Mouse (Mus musculus): ENCODE measurements around the gene Pyroxd2. TPM values are rescaled to one million over a fixed set of nuclear protein-coding genes. Genes with fewer than 3 reads are reported as not detected.
"Not testable (repeated sequence)": the region's sequence is repeated elsewhere in the genome, so short reads cannot be mapped to it uniquely, and the experiment has no call there.

The Pyroxd2 gene
- polyA plus RNA-seq, 1 experiment from 2014 or later, result 5.4 TPM

GRCm38 (mm10) chr19:42689321-42689720 lies 63.3 kb downstream of the Pyroxd2 start:
- WGBS, result 68% methylated on average over 11 of the region's 11 CpGs
- no peak overlapping the region for H3K4me2 ChIP-seq (ENCODE audit: low read depth, low read length)
- ATAC-seq (ENCODE audit: insufficient read depth, low FRiP score), result no peak
- no peaks in the 10 kb centered on the region for H3K36me3 ChIP-seq (ENCODE audit: control insufficient read depth, insufficient read depth, low read length)
- H3K27me3 ChIP-seq (ENCODE audit: control insufficient read depth, insufficient read depth, low read length), result no peaks in the 10 kb centered on the region
- no peaks in the 10 kb centered on the region for H3K4me1 ChIP-seq (ENCODE audit: control insufficient read depth, insufficient read depth, low read length)
- no peaks in the 10 kb centered on the region for H3K9me3 ChIP-seq (replicated peaks; ENCODE audit: control insufficient read depth, low read length)
- no peak overlapping the region for H3K27ac ChIP-seq (ENCODE audit: low read length)
- H3K4me3 ChIP-seq (replicated peaks; ENCODE audit: low read length), result no peak overlapping the region
- H3K9ac ChIP-seq (ENCODE audit: low read length), result no peak overlapping the region

- WGBS, result 59% methylated on average over 2 of the region's 2 CpGs
- H3K27ac ChIP-seq (ENCODE audit: low read length); ATAC-seq (ENCODE audit: insufficient read depth, low FRiP score); H3K27me3 ChIP-seq (ENCODE audit: control insufficient read depth, insufficient read depth, low read length); H3K9ac ChIP-seq (ENCODE audit: low read length); H3K36me3 ChIP-seq (ENCODE audit: control insufficient read depth, insufficient read depth, low read length); H3K4me3 ChIP-seq (replicated peaks; ENCODE audit: low read length); H3K4me2 ChIP-seq (ENCODE audit: low read depth, low read length); H3K4me1 ChIP-seq (ENCODE audit: control insufficient read depth, insufficient read depth, low read length); H3K9me3 ChIP-seq (replicated peaks; ENCODE audit: control insufficient read depth, low read length): not testable (repeated sequence)
These were observed 69.8 kb downstream of the Pyroxd2 start for GRCm38 (mm10) chr19:42682776-42683175.

GRCm38 (mm10) chr19:42678191-42678590 lies 74.4 kb downstream of the Pyroxd2 start:
- H3K27ac ChIP-seq (ENCODE audit: low read length), result no peak overlapping the region
- 49% methylated on average over 10 of the region's 10 CpGs for WGBS

DNA sequence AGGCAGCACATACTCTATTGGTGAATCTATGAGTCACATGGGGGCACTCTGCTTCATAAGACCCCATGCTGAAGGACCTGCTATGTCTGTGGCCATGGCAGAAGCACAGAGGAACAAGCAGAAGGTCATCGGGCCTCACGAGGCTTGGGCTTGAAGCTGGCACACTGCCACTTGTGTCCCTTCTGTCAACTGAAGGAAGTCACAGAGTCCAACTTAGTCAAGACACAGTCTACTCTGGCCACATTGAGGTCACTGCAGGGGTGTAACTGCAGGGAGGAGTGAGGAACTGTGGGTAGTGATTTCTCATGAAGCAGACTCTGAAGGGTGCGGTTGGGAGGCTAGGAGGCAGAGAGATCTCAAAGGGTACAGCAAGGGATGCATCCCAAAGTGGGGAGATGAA lies 75.1 kb downstream of the Pyroxd2 start:
- Histone ChIP-seq H3K27ac (ENCODE audit: low read length) (no peak overlapping the region), H3K4me3 (replicated peaks; ENCODE audit: low read length) (no peak overlapping the region), H3K36me3 (ENCODE audit: control insufficient read depth, insufficient read depth, low read length) (no peaks in the 10 kb centered on the region), H3K9me3 (replicated peaks; ENCODE audit: control insufficient read depth, low read length) (no peaks in the 10 kb centered on the region), H3K4me2 (ENCODE audit: low read depth, low read length) (no peak overlapping the region), H3K4me1 (ENCODE audit: control insufficient read depth, insufficient read depth, low read length) (no peaks in the 10 kb centered on the region), H3K27me3 (ENCODE audit: control insufficient read depth, insufficient read depth, low read length) (no peaks in the 10 kb centered on the region), H3K9ac (ENCODE audit: low read length) (no peak overlapping the region)
- 83% methylated on average over 3 of the region's 3 CpGs for WGBS
- no peak for ATAC-seq (ENCODE audit: insufficient read depth, low FRiP score)

More at GRCm38 (mm10) chr19:42678191-42678590, 74.4 kb downstream of the Pyroxd2 start:
- no peak overlapping the region for H3K9ac ChIP-seq (ENCODE audit: low read length)
- no peaks in the 10 kb centered on the region for H3K9me3 ChIP-seq (replicated peaks; ENCODE audit: control insufficient read depth, low read length)
- H3K4me2 ChIP-seq (ENCODE audit: low read depth, low read length), result no peak overlapping the region
- ATAC-seq (ENCODE audit: insufficient read depth, low FRiP score), result no peak
- H3K36me3 ChIP-seq (ENCODE audit: control insufficient read depth, insufficient read depth, low read length), result no peaks in the 10 kb centered on the region
- H3K4me3 ChIP-seq (replicated peaks; ENCODE audit: low read length), result no peak overlapping the region
- H3K4me1 ChIP-seq (ENCODE audit: control insufficient read depth, insufficient read depth, low read length), result no peaks in the 10 kb centered on the region
- H3K27me3 ChIP-seq (ENCODE audit: control insufficient read depth, insufficient read depth, low read length), result no peaks in the 10 kb centered on the region

- no peak overlapping the region for H3K27ac ChIP-seq (ENCODE audit: low read length)
- H3K4me2 ChIP-seq (ENCODE audit: low read depth, low read length), result no peak overlapping the region
- no peak for ATAC-seq (ENCODE audit: insufficient read depth, low FRiP score)
- no peaks in the 10 kb centered on the region for H3K36me3 ChIP-seq (ENCODE audit: control insufficient read depth, insufficient read depth, low read length)
- no peaks in the 10 kb centered on the region for H3K9me3 ChIP-seq (replicated peaks; ENCODE audit: control insufficient read depth, low read length)
- H3K4me1 ChIP-seq (ENCODE audit: control insufficient read depth, insufficient read depth, low read length), result no peaks in the 10 kb centered on the region
- 82% methylated on average over 3 of the region's 3 CpGs for WGBS
- H3K4me3 ChIP-seq (replicated peaks; ENCODE audit: low read length), result no peak overlapping the region
- H3K27me3 ChIP-seq (ENCODE audit: control insufficient read depth, insufficient read depth, low read length), result no peaks in the 10 kb centered on the region
- no peak overlapping the region for H3K9ac ChIP-seq (ENCODE audit: low read length)
These were observed 75.6 kb downstream of the Pyroxd2 start for GRCm38 (mm10) chr19:42676931-42677330.

Other genes starting within 250 kb of the Pyroxd2 start
- gene R3hcc1l, start 234.0 kb downstream of the Pyroxd2 start, polyA plus RNA-seq (2015; fragmentation: Nextera tagmentation; extraction: Ambion mirVana), result 22.2 and 22.8 TPM in 2 replicates
- 5.0 and 5.1 TPM in 2 replicates for gene Loxl4, start 140.0 kb downstream of the Pyroxd2 start, polyA plus RNA-seq (2015; fragmentation: Nextera tagmentation; extraction: Ambion mirVana)
- 14.4 and 15.6 TPM in 2 replicates for gene Hps1, start 27.2 kb upstream of the Pyroxd2 start, polyA plus RNA-seq (2015; fragmentation: Nextera tagmentation; extraction: Ambion mirVana)